Comparison of ENCODE assay signal across 23 mouse cellular contexts in genomic region chr16:10436166-10436565, GRCm38 (mm10). TPM values are rescaled to one million over a fixed set of nuclear protein-coding genes. Genes with fewer than 3 reads are reported as not detected.
DNase-seq lines count a peak whose midpoint lies in the region; ATAC-seq and TF ChIP-seq lines count a peak whose summit lies in the region.
"Had no signal": no experiment of that assay in that cellular context is flagged by ENCODE, and none has a peak within 500 bp of the region (broad histone marks: within the 10 kb centered on the region; RNA-seq: fewer than 3 reads in every experiment).

No protein-coding gene starts in this region.

- H3K9ac ChIP-seq in liver, adult 2 months (ENCODE audit: low read depth, low read length), result no peak overlapping the region
- H3K9ac ChIP-seq in liver, postnatal 0 days (replicated peaks), result no peak overlapping the region
- no peak overlapping the region for H3K9ac ChIP-seq in hindbrain, postnatal 0 days (replicated peaks; ENCODE audit: low read length)
- H3K9ac ChIP-seq: embryonic facial prominence, embryonic 13.5 days; heart, embryonic 15.5 days; liver, embryonic 12.5 days; lung, embryonic 15.5 days; neural tube, embryonic 12.5 days had no signal

- peak; percentile 65 for DNase-seq in liver, adult 2 months (ENCODE audit: extremely low read depth, low read depth, low spot score)
- DNase-seq in liver, postnatal 0 days, result no peak
- peak; percentile 64 to 69 for DNase-seq in kidney, adult 8-10 months
- peak; percentile 74 to 76 for DNase-seq in kidney, postnatal 36 days
- DNase-seq in splenic B cell, adult 2 months (ENCODE audit: low read depth, low spot score), result peak; percentile 42
- DNase-seq in spleen, adult 18-20 months, result no peak
- no peak for DNase-seq in hindbrain, postnatal 0 days (ENCODE audit: low spot score)
- DNase-seq in left cerebral cortex, postnatal 14 days (ENCODE audit: low spot score in 2 of 2), result no peak
- DNase-seq: adrenal gland, postnatal 10 days; cerebellum, adult 9-10 months; layer of hippocampus, postnatal 36 days; right cerebral cortex, postnatal 25 days; thymus, adult 18-20 months had no signal

- intact Hi-C loops in left cerebral cortex, postnatal 14 days (cut with DNase I), result no loop called here

- peaks cover 5% of the 10 kb centered on the region; the same call in 1 of the 2 replicates for H3K4me1 ChIP-seq in liver, adult 2 months (ENCODE audit: control insufficient read depth, insufficient read depth, low read length)
- H3K4me1 ChIP-seq in liver, postnatal 0 days (ENCODE audit: insufficient read depth), result 0 out of 2 replicates have a peak, but pooled peaks cover 5% of the 10 kb centered on the region
- no peaks in the 10 kb centered on the region; the same call in 1 of the 2 replicates for H3K4me1 ChIP-seq in hindbrain, postnatal 0 days (ENCODE audit: insufficient read depth, low read length)
- H3K4me1 ChIP-seq: embryonic facial prominence, embryonic 13.5 days; heart, embryonic 15.5 days; hindbrain, embryonic 10.5 days; limb, embryonic 10.5 days; lung, embryonic 15.5 days; neural tube, embryonic 12.5 days had no signal

- H3K79me2 ChIP-seq in liver, adult 2 months (ENCODE audit: control insufficient read depth, insufficient read depth, low read length), result no peaks in the 10 kb centered on the region

- H3K36me3 ChIP-seq in liver, adult 2 months (ENCODE audit: control insufficient read depth, insufficient read depth, low read length), result no peaks in the 10 kb centered on the region
- no peaks in the 10 kb centered on the region for H3K36me3 ChIP-seq in liver, postnatal 0 days (replicated peaks; ENCODE audit: insufficient read depth, low read length)
- no peaks in the 10 kb centered on the region for H3K36me3 ChIP-seq in splenic B cell, adult 2 months (ENCODE audit: control insufficient read depth, insufficient read depth, low read length, poor library complexity, severe bottlenecking)
- H3K36me3 ChIP-seq in hindbrain, postnatal 0 days (ENCODE audit: insufficient read depth, low read length), result no peaks in the 10 kb centered on the region
- H3K36me3 ChIP-seq: heart, embryonic 15.5 days; liver, embryonic 12.5 days; lung, embryonic 15.5 days had no signal

- TF ChIP-seq EP300 in liver, postnatal 0 days (IDR thresholded peaks at IDR 0.05; ENCODE audit: low read depth), result no peak

- no peak for TF ChIP-seq POLR2A in liver, adult 2 months (IDR thresholded peaks at IDR 0.05; ENCODE audit: extremely low read depth, insufficient read depth, low read length)

- H3K27ac ChIP-seq in liver, adult 2 months (replicated peaks; ENCODE audit: insufficient read depth, low read depth, low read length), result no peak overlapping the region
- H3K27ac ChIP-seq in liver, postnatal 0 days (ENCODE audit: low read depth), result no peak overlapping the region
- no peak overlapping the region for H3K27ac ChIP-seq in hindbrain, postnatal 0 days
- H3K27ac ChIP-seq: embryonic facial prominence, embryonic 13.5 days; heart, adult 2 months; heart, embryonic 15.5 days; hindbrain, embryonic 10.5 days; limb, embryonic 10.5 days; liver, embryonic 12.5 days; lung, embryonic 15.5 days; neural tube, embryonic 12.5 days had no signal

- no peaks in the 10 kb centered on the region for H3K27me3 ChIP-seq in liver, adult 2 months (ENCODE audit: control insufficient read depth, insufficient read depth, low read length)
- H3K27me3 ChIP-seq in liver, postnatal 0 days (ENCODE audit: insufficient read depth, low read length), result no peaks in the 10 kb centered on the region
- H3K27me3 ChIP-seq in splenic B cell, adult 2 months (ENCODE audit: control insufficient read depth, insufficient read depth, low read length, poor library complexity, severe bottlenecking), result no peaks in the 10 kb centered on the region
- H3K27me3 ChIP-seq in hindbrain, postnatal 0 days (ENCODE audit: insufficient read depth, low read length), result no peaks in the 10 kb centered on the region
- H3K27me3 ChIP-seq: embryonic facial prominence, embryonic 13.5 days; heart, embryonic 15.5 days; liver, embryonic 12.5 days; lung, embryonic 15.5 days; neural tube, embryonic 12.5 days had no signal

- no peak overlapping the region for H3K4me2 ChIP-seq in liver, postnatal 0 days (ENCODE audit: low read depth, low read length)
- H3K4me2 ChIP-seq in hindbrain, postnatal 0 days (ENCODE audit: low read depth, low read length), result no peak overlapping the region
- H3K4me2 ChIP-seq: embryonic facial prominence, embryonic 13.5 days; heart, embryonic 15.5 days; liver, embryonic 12.5 days; lung, embryonic 15.5 days; neural tube, embryonic 12.5 days had no signal

- no peak for TF ChIP-seq CTCF in liver, adult 2 months (IDR thresholded peaks at IDR 0.05; ENCODE audit: low read depth, low read length)
- TF ChIP-seq CTCF in liver, postnatal 0 days (IDR thresholded peaks at IDR 0.05; ENCODE audit: low read depth), result no peak
- TF ChIP-seq CTCF in hindbrain, postnatal 0 days (IDR thresholded peaks at IDR 0.05; ENCODE audit: low read depth), result no peak

- no peak overlapping the region for H3K4me3 ChIP-seq in liver, adult 2 months (ENCODE audit: insufficient read depth, low read depth, low read length)
- no peak overlapping the region for H3K4me3 ChIP-seq in liver, postnatal 0 days (ENCODE audit: low read depth, low read length)
- no peak overlapping the region for H3K4me3 ChIP-seq in hindbrain, postnatal 0 days (ENCODE audit: low read length)
- H3K4me3 ChIP-seq: embryonic facial prominence, embryonic 13.5 days; heart, adult 2 months; heart, embryonic 15.5 days; hindbrain, embryonic 10.5 days; limb, embryonic 10.5 days; liver, embryonic 12.5 days; lung, embryonic 15.5 days; megakaryocyte, embryonic 14.5 days; neural tube, embryonic 12.5 days had no signal

- no peak; the same call in 1 of the 2 replicates for ATAC-seq in liver, postnatal 0 days
- ATAC-seq in hindbrain, postnatal 0 days, result no peak
- ATAC-seq: liver, embryonic 12.5 days had no signal

- H3K9me3 ChIP-seq in liver, postnatal 0 days (ENCODE audit: low read length), result no peaks in the 10 kb centered on the region
- H3K9me3 ChIP-seq in hindbrain, postnatal 0 days (ENCODE audit: low read length), result no peaks in the 10 kb centered on the region
- H3K9me3 ChIP-seq: embryonic facial prominence, embryonic 13.5 days; heart, embryonic 15.5 days; hindbrain, embryonic 10.5 days; limb, embryonic 10.5 days; liver, embryonic 12.5 days; lung, embryonic 15.5 days; megakaryocyte, embryonic 14.5 days; neural tube, embryonic 12.5 days had no signal

- 63% methylated on average over 6 of the region's 6 CpGs for WGBS in liver, adult 2 months
- WGBS in liver, postnatal 0 days (ENCODE audit: insufficient replicate concordance), result 72% methylated on average over 6 of the region's 6 CpGs
- WGBS in hindbrain, postnatal 0 days, result 85% methylated on average over 6 of the region's 6 CpGs

RNA-seq across cellular contexts. Expression of gene Tvp23a, which starts 11.0 kb away (rescaled TPM):
- 0.37 and 0.40 TPM in 2 replicates for total RNA-seq in liver, adult 2 months (2014; rRNA removed)
- polyA plus RNA-seq in liver, adult 2 months (2012; rRNA removed), result 0.05 and 0.24 TPM in 2 replicates
- polyA plus RNA-seq in liver, postnatal 0 days (2015; fragmentation: Nextera tagmentation; extraction: Ambion mirVana), result 0.20 and 0.21 TPM in 2 replicates
- 58.2 and 75.5 TPM in 2 replicates for total RNA-seq in hindbrain, postnatal 0 days (2014; rRNA removed)
- 36.9 and 38.5 TPM in 2 replicates for polyA plus RNA-seq in hindbrain, postnatal 0 days (2015; fragmentation: Nextera tagmentation; extraction: Ambion mirVana)
- total RNA-seq in left cerebral cortex, postnatal 14 days (2021), result 10 to 100 TPM; 33.6 to 36.0 TPM

RNA-seq across cellular contexts. Expression of gene Nubp1, which starts 24.4 kb away (rescaled TPM):
- 16.4 and 19.4 TPM in 2 replicates for total RNA-seq in liver, adult 2 months (2014; rRNA removed)
- polyA plus RNA-seq in liver, adult 2 months (2012; rRNA removed), result 20.0 and 24.5 TPM in 2 replicates
- polyA plus RNA-seq in liver, postnatal 0 days (2015; fragmentation: Nextera tagmentation; extraction: Ambion mirVana), result 24.3 and 25.8 TPM in 2 replicates
- 29.0 and 41.7 TPM in 2 replicates for total RNA-seq in hindbrain, postnatal 0 days (2014; rRNA removed)
- 32.4 and 32.9 TPM in 2 replicates for polyA plus RNA-seq in hindbrain, postnatal 0 days (2015; fragmentation: Nextera tagmentation; extraction: Ambion mirVana)
- 10 to 100 TPM; 17.2 to 17.8 TPM for total RNA-seq in left cerebral cortex, postnatal 14 days (2021)

RNA-seq across cellular contexts. Expression of gene Tekt5, which starts 40.9 kb away (rescaled TPM):
- 0.09 TPM in 1 of 2 replicates, not detected in the other for total RNA-seq in liver, adult 2 months (2014; rRNA removed)
- polyA plus RNA-seq in liver, adult 2 months (2012; rRNA removed), result 0.07 and 0.12 TPM in 2 replicates
- polyA plus RNA-seq in liver, postnatal 0 days (2015; fragmentation: Nextera tagmentation; extraction: Ambion mirVana), result 0.07 TPM in 1 of 2 replicates, not detected in the other
- 8.6 and 10.2 TPM in 2 replicates for total RNA-seq in hindbrain, postnatal 0 days (2014; rRNA removed)
- 24.7 and 28.2 TPM in 2 replicates for polyA plus RNA-seq in hindbrain, postnatal 0 days (2015; fragmentation: Nextera tagmentation; extraction: Ambion mirVana)
- 1 to 10 TPM; 4.1 to 6.5 TPM for total RNA-seq in left cerebral cortex, postnatal 14 days (2021)
- total RNA-seq: gastrocnemius, adult 8-10 months; heart, adult 2 months had no signal
- polyA plus RNA-seq: limb, embryonic 10.5 days had no signal

RNA-seq across cellular contexts. Expression of gene Ciita, which starts 43.7 kb away (rescaled TPM):
- 1.0 and 2.2 TPM in 2 replicates for total RNA-seq in liver, adult 2 months (2014; rRNA removed)
- 0.51 and 1.1 TPM in 2 replicates for polyA plus RNA-seq in liver, adult 2 months (2012; rRNA removed)
- 0.21 and 0.31 TPM in 2 replicates for polyA plus RNA-seq in liver, postnatal 0 days (2015; fragmentation: Nextera tagmentation; extraction: Ambion mirVana)
- total RNA-seq in hindbrain, postnatal 0 days (2014; rRNA removed), result 0.07 TPM in 1 of 2 replicates, not detected in the other
- 0.14 and 0.18 TPM in 2 replicates for polyA plus RNA-seq in hindbrain, postnatal 0 days (2015; fragmentation: Nextera tagmentation; extraction: Ambion mirVana)
- total RNA-seq in left cerebral cortex, postnatal 14 days (2021), result under 1 TPM in 1 of 2 experiments, not detected in 1; 0.04 TPM

Comparison
In these comparisons a context has a peak if more than half of its experiments do, and no peak if none do; other contexts are left out.
1. DNase-seq: peak in liver, adult 2 months (single experiment), kidney, adult 8-10 months (2 of 2), kidney, postnatal 36 days (2 of 2) and splenic B cell, adult 2 months (single experiment); none in liver, postnatal 0 days (single experiment), spleen, adult 18-20 months (0 of 2), hindbrain, postnatal 0 days (single experiment) and left cerebral cortex, postnatal 14 days (0 of 2).
2. RNA of gene Tvp23a, which starts 11.0 kb away (total RNA-seq): 58.2 to 75.5 TPM in hindbrain, postnatal 0 days and 33.6 to 36.0 TPM in left cerebral cortex, postnatal 14 days; 0.37 to 0.40 TPM in liver, adult 2 months; every median in the first group is over 10 times any median in the second.